Mouse (Mus musculus) embryonic facial prominence, embryonic 10.5 days (tissue): ENCODE data around the gene Olfr920. TPM values are rescaled to one million over a fixed set of nuclear protein-coding genes. Genes with fewer than 3 reads are reported as not detected.

Source experiments
- DNase-seq: peaks from one replicate; pipeline ENCODE4 v3.0.0-alpha.2; 2017; ENCODE audit warnings: low spot score
- H3K27ac ChIP-seq: fragments of 300-500 bp; sonication (generic); replicated peaks from 2 replicates; pipeline ENCODE4 v1.5.1; 2016; ENCODE audit warnings: mild to moderate bottlenecking
- H3K27me3 ChIP-seq: fragments of 300-500 bp; sonication (generic); replicated peaks from 2 replicates; pipeline ENCODE4 v1.6.1; 2016; ENCODE audit warnings: low read depth, mild to moderate bottlenecking; ENCODE audit not compliant: poor library complexity, severe bottlenecking
- H3K36me3 ChIP-seq: fragments of 300-500 bp; sonication (generic); replicated peaks from 2 replicates; pipeline ENCODE4 v1.6.1; 2016; ENCODE audit warnings: mild to moderate bottlenecking, moderate library complexity
- H3K4me1 ChIP-seq: fragments of 300-500 bp; sonication (generic); 2 replicates; pipeline ENCODE4 v1.6.1; 2016
- H3K4me3 ChIP-seq: fragments of 300-500 bp; sonication (generic); 2 replicates; pipeline ENCODE4 v1.5.1; 2016; ENCODE audit warnings: mild to moderate bottlenecking, moderate library complexity
- H3K9me3 ChIP-seq: fragments of 300-500 bp; sonication (generic); 2 replicates; pipeline ENCODE4 v1.6.1; 2016; ENCODE audit warnings: mild to moderate bottlenecking
- WGBS: fragments of 180-500 bp; shearing (Covaris S2); methylation state at CpG from one replicate; pipeline ENCODE4 v1.1.7; 2016; 5-methylcytosine and 5-hydroxymethylcytosine counted together
- polyA plus RNA-seq: library from polyadenylated mRNA; unstranded; fragments of >200 nt; fragmentation: Nextera tagmentation; extraction: Ambion mirVana; gene quantifications from 2 replicates; pipeline ENCODE4 v1.2.1, GENCODE M21; 2016

Gene Olfr920
- polyA plus RNA-seq, result not detected in 2 replicates

GRCm38 (mm10) chr9:38751999-38752398 lies at the start of gene Olfr920:
Olfr920 (plus strand) TSS chr9:38752299.
- 91% methylated on average over 1 of the region's 1 CpGs for WGBS
- no peak for DNase-seq
- Histone ChIP-seq H3K4me1 (no peaks in the 10 kb centered on the region), H3K9me3 (no peaks in the 10 kb centered on the region), H3K36me3 (no peaks in the 10 kb centered on the region), H3K27me3 (no peaks in the 10 kb centered on the region), H3K4me3 (no peak within 1 kb of the TSS), H3K27ac (no peak within 1 kb of the TSS)

- WGBS, result 6% methylated on average over 4 of the region's 4 CpGs
- no peaks in the 10 kb centered on the region for H3K27me3 ChIP-seq
- H3K4me1 ChIP-seq, result peaks cover 12% of the 10 kb centered on the region
- H3K4me3 ChIP-seq, result peak within 1 kb of the TSS; percentile 59
- H3K36me3 ChIP-seq, result no peaks in the 10 kb centered on the region
- H3K9me3 ChIP-seq, result no peaks in the 10 kb centered on the region
- 0 out of 2 replicates have a peak within 1 kb of the TSS, but pooled peaks have one; percentile 19 for H3K27ac ChIP-seq
- no peak for DNase-seq
Observed at GRCm38 (mm10) chr9:38718102-38718501, 34.0 kb upstream of the Olfr920 start, which contains the start of gene Vwa5a. Vwa5a (plus strand) TSS chr9:38718268.

GRCm38 (mm10) chr9:38718927-38719441 lies 33.1 kb upstream of the Olfr920 start:
- 3% methylated on average over 3 of the region's 3 CpGs for WGBS
- H3K9me3 ChIP-seq, result no peaks in the 10 kb centered on the region
- no peak overlapping the region for H3K27ac ChIP-seq
- peaks cover 12% of the 10 kb centered on the region for H3K4me1 ChIP-seq
- peak overlapping the region; percentile 59 for H3K4me3 ChIP-seq
- H3K36me3 ChIP-seq, result no peaks in the 10 kb centered on the region
- DNase-seq, result peak; percentile 14
- no peaks in the 10 kb centered on the region for H3K27me3 ChIP-seq

GRCm38 (mm10) chr9:38724044-38724443 lies 28.1 kb upstream of the Olfr920 start:
- no peak overlapping the region for H3K27ac ChIP-seq
- H3K9me3 ChIP-seq, result no peaks in the 10 kb centered on the region
- H3K4me1 ChIP-seq, result peaks cover 6% of the 10 kb centered on the region
- H3K36me3 ChIP-seq, result no peaks in the 10 kb centered on the region
- no peak for DNase-seq
- no peaks in the 10 kb centered on the region for H3K27me3 ChIP-seq
- WGBS, result 97% methylated on average over 1 of the region's 1 CpGs
- no peak overlapping the region for H3K4me3 ChIP-seq

- Histone ChIP-seq H3K27me3 (no peaks in the 10 kb centered on the region), H3K9me3 (no peaks in the 10 kb centered on the region), H3K27ac (no peak overlapping the region), H3K36me3 (no peaks in the 10 kb centered on the region), H3K4me3 (no peak overlapping the region), H3K4me1 (no peaks in the 10 kb centered on the region)
- 81% methylated on average over 3 of the region's 3 CpGs for WGBS
- DNase-seq, result no peak
Observed at GRCm38 (mm10) chr9:38728218-38728617, 23.9 kb upstream of the Olfr920 start.

- Histone ChIP-seq H3K27ac (no peak overlapping the region), H3K4me3 (no peak overlapping the region), H3K27me3 (no peaks in the 10 kb centered on the region), H3K4me1 (no peaks in the 10 kb centered on the region), H3K9me3 (no peaks in the 10 kb centered on the region), H3K36me3 (no peaks in the 10 kb centered on the region)
- no peak for DNase-seq
- 83% methylated on average over 1 of the region's 1 CpGs for WGBS
Observed at GRCm38 (mm10) chr9:38741408-38741807, 10.7 kb upstream of the Olfr920 start.

GRCm38 (mm10) chr9:38744619-38745315 lies 7.3 kb upstream of the Olfr920 start:
- H3K4me1 ChIP-seq, result no peaks in the 10 kb centered on the region
- WGBS, result 89% methylated on average over 4 of the region's 4 CpGs
- no peak overlapping the region for H3K4me3 ChIP-seq
- no peaks in the 10 kb centered on the region for H3K36me3 ChIP-seq
- H3K27ac ChIP-seq, result no peak overlapping the region
- H3K9me3 ChIP-seq, result no peaks in the 10 kb centered on the region
- no peak for DNase-seq
- H3K27me3 ChIP-seq, result no peaks in the 10 kb centered on the region

- Histone ChIP-seq H3K27me3 (no peaks in the 10 kb centered on the region), H3K4me1 (no peaks in the 10 kb centered on the region), H3K9me3 (no peaks in the 10 kb centered on the region), H3K36me3 (no peaks in the 10 kb centered on the region), H3K27ac (no peak within 1 kb of the TSS), H3K4me3 (no peak within 1 kb of the TSS)
- no peak for DNase-seq
Observed at GRCm38 (mm10) chr9:38772768-38773167, 20.7 kb downstream of the Olfr920 start, which contains the start of gene Olfr921. Olfr921 (plus strand) TSS chr9:38773068.

- Histone ChIP-seq H3K36me3 (no peaks in the 10 kb centered on the region), H3K27me3 (no peaks in the 10 kb centered on the region), H3K27ac (no peak overlapping the region), H3K4me1 (no peaks in the 10 kb centered on the region), H3K9me3 (no peaks in the 10 kb centered on the region), H3K4me3 (no peak overlapping the region)
- DNase-seq, result no peak
- 88% methylated on average over 2 of the region's 2 CpGs for WGBS
Observed at GRCm38 (mm10) chr9:38792689-38793088, 40.6 kb downstream of the Olfr920 start.

- Histone ChIP-seq H3K36me3 (no peaks in the 10 kb centered on the region), H3K27ac (no peak overlapping the region), H3K9me3 (no peaks in the 10 kb centered on the region), H3K27me3 (no peaks in the 10 kb centered on the region), H3K4me3 (no peak overlapping the region), H3K4me1 (no peaks in the 10 kb centered on the region)
- DNase-seq, result no peak
Observed at GRCm38 (mm10) chr9:38805696-38806095, 53.6 kb downstream of the Olfr920 start.

Other genes with a start within 250 kb of the Olfr920 start
- gene Olfr911-ps1, start 230.7 kb upstream of the Olfr920 start, polyA plus RNA-seq, result not detected in 2 replicates
- not detected in 2 replicates for gene Olfr910, start 214.4 kb upstream of the Olfr920 start, polyA plus RNA-seq
- gene Olfr912, start 172.1 kb upstream of the Olfr920 start, polyA plus RNA-seq, result not detected in 2 replicates
- not detected in 2 replicates for gene Olfr913, start 159.5 kb upstream of the Olfr920 start, polyA plus RNA-seq
- not detected in 2 replicates for gene Olfr914, start 147.2 kb upstream of the Olfr920 start, polyA plus RNA-seq
- gene Olfr916, start 92.4 kb upstream of the Olfr920 start, polyA plus RNA-seq, result not detected in 2 replicates
- not detected in 2 replicates for gene Olfr917, start 86.5 kb upstream of the Olfr920 start, polyA plus RNA-seq
- gene Olfr918, start 77.7 kb upstream of the Olfr920 start, polyA plus RNA-seq, result not detected in 2 replicates
- not detected in 2 replicates for gene Olfr919, start 48.6 kb upstream of the Olfr920 start, polyA plus RNA-seq
- gene Vwa5a, start 34.0 kb upstream of the Olfr920 start, polyA plus RNA-seq, result 7.0 and 9.2 TPM in 2 replicates
- not detected in 2 replicates for gene Olfr921, start 20.8 kb downstream of the Olfr920 start, polyA plus RNA-seq
- gene Olfr922, start 62.3 kb downstream of the Olfr920 start, polyA plus RNA-seq, result not detected in 2 replicates
- not detected in 2 replicates for gene Olfr923, start 74.2 kb downstream of the Olfr920 start, polyA plus RNA-seq
- not detected in 2 replicates for gene Olfr924, start 92.2 kb downstream of the Olfr920 start, polyA plus RNA-seq
- gene Olfr26, start 102.8 kb downstream of the Olfr920 start, polyA plus RNA-seq, result not detected in 2 replicates
- not detected in 2 replicates for gene Olfr926, start 124.8 kb downstream of the Olfr920 start, polyA plus RNA-seq
- not detected in 2 replicates for gene Olfr930, start 177.5 kb downstream of the Olfr920 start, polyA plus RNA-seq
- gene Olfr933, start 220.0 kb downstream of the Olfr920 start, polyA plus RNA-seq, result not detected in 2 replicates
- gene Olfr934, start 236.0 kb downstream of the Olfr920 start, polyA plus RNA-seq, result not detected in 2 replicates
- gene Olfr935, start 247.4 kb downstream of the Olfr920 start, polyA plus RNA-seq, result not detected in 2 replicates